Mouse (Mus musculus): ENCODE measurements around the gene Aoc2. TPM values are rescaled to one million over a fixed set of nuclear protein-coding genes. Genes with fewer than 3 reads are reported as not detected.
"Not testable (repeated sequence)": the region's sequence is repeated elsewhere in the genome, so short reads cannot be mapped to it uniquely, and the experiment has no call there.

Gene Aoc2
- polyA plus RNA-seq, 1 experiment from 2014 or later, result 1.8 TPM

DNA sequence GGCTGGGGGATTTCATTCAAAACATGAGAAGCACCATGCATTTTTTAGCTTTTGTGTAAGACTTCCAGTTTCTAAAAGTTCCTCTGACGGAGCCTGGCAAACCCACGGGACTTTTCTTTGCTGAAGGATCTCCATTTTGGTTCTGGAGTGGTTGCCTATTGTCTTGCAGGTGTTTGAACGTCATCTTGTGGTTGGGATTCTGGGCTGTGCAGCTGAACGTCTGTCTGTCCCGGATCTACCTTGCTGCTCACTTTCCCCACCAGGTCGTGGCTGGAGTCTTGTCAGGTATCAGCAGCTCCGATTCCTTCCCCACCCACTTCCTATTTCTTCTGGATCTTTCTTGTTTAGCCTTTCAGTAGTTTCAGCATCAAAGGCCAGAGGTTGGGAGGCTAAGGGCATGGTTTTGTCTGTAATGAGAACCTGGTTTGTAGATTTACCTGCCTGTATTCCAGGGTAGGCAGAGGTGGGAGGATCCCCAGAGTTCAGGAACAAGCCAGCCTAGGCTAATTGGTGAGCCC lies 49.6 kb downstream of the Aoc2 start:
- WGBS, result 69% methylated on average over 7 of the region's 7 CpGs
- Histone ChIP-seq H3K4me3 (ENCODE audit: low read depth, low read length) (no peak overlapping the region), H3K4me2 (ENCODE audit: low read length) (no peak overlapping the region), H3K4me1 (replicated peaks; ENCODE audit: control insufficient read depth, insufficient read depth, low read length) (0 out of 2 replicates have a peak, but pooled peaks cover under 1% of the 10 kb centered on the region), H3K9me3 (ENCODE audit: control insufficient read depth, low read length) (no peaks in the 10 kb centered on the region), H3K27me3 (replicated peaks; ENCODE audit: control insufficient read depth, insufficient read depth, low read length) (no peaks in the 10 kb centered on the region), H3K36me3 (ENCODE audit: control insufficient read depth, insufficient read depth, low read length) (no peaks in the 10 kb centered on the region), H3K27ac (ENCODE audit: low read depth) (no peak overlapping the region), H3K9ac (ENCODE audit: low read length) (no peak overlapping the region)
- ATAC-seq (replicated peaks; ENCODE audit: low FRiP score, low TSS enrichment, low read depth) (no peak), DNase-seq (ENCODE audit: low spot score) (no peak)

DNA sequence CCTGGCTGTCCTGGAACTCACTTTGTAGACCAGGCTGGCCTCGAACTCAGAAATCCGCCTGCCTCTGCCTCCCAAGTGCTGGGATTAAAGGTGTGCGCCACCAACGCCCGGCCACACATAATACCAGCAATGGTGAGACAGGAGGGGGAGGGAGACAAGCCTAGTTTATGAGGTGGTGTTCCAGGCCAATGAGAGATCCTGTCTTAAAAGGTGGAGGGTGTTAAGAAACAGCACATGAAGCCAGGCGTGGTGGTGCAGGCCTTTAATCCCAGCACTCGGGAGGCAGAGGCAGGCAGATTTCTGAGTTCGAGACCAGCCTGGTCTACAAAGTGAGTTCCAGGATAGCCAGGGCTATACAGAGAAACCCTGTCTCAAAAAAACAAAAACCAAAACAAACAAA lies 53.3 kb downstream of the Aoc2 start:
- H3K4me1 ChIP-seq (replicated peaks; ENCODE audit: control insufficient read depth, insufficient read depth, low read length); H3K27me3 ChIP-seq (replicated peaks; ENCODE audit: control insufficient read depth, insufficient read depth, low read length); H3K9me3 ChIP-seq (ENCODE audit: control insufficient read depth, low read length); DNase-seq (ENCODE audit: low spot score); H3K4me2 ChIP-seq (ENCODE audit: low read length); H3K36me3 ChIP-seq (ENCODE audit: control insufficient read depth, insufficient read depth, low read length); ATAC-seq (replicated peaks; ENCODE audit: low FRiP score, low TSS enrichment, low read depth); H3K4me3 ChIP-seq (ENCODE audit: low read depth, low read length); H3K9ac ChIP-seq (ENCODE audit: low read length); H3K27ac ChIP-seq (ENCODE audit: low read depth): not testable (repeated sequence)
- WGBS, result 93% methylated on average over 8 of the region's 8 CpGs

DNA sequence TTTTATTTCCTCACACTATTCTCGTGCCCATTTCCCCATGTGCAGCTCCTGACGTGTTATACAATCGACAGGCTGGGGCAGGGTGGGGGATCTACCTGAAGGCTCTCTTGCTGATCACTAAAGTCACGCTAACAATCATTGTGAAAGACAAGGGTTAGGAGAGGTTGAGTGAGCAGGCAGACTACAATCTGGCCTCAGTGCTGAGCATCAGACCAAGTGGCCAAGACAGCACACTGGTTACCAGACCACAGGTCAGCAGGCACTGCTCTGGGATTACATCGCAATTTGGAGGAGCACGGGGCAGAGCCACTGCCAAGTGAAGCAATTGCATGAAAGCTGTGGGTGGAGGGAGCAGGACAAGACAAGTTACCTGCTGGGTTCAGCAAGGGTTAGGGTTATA lies 54.1 kb downstream of the Aoc2 start:
- no peak overlapping the region for H3K4me2 ChIP-seq (ENCODE audit: low read length)
- DNase-seq (ENCODE audit: low spot score) (no peak), ATAC-seq (replicated peaks; ENCODE audit: low FRiP score, low TSS enrichment, low read depth) (no peak)
- H3K36me3 ChIP-seq (ENCODE audit: control insufficient read depth, insufficient read depth, low read length), result no peaks in the 10 kb centered on the region
- no peak overlapping the region for H3K9ac ChIP-seq (ENCODE audit: low read length)
- H3K9me3 ChIP-seq (ENCODE audit: control insufficient read depth, low read length), result no peaks in the 10 kb centered on the region
- no peaks in the 10 kb centered on the region for H3K27me3 ChIP-seq (replicated peaks; ENCODE audit: control insufficient read depth, insufficient read depth, low read length)
- 64% methylated on average over 6 of the region's 6 CpGs for WGBS
- no peak overlapping the region for H3K27ac ChIP-seq (ENCODE audit: low read depth)
- 0 out of 2 replicates have a peak, but pooled peaks cover 2% of the 10 kb centered on the region for H3K4me1 ChIP-seq (replicated peaks; ENCODE audit: control insufficient read depth, insufficient read depth, low read length)
- H3K4me3 ChIP-seq (ENCODE audit: low read depth, low read length), result no peak overlapping the region

Small RNA genes lying within 50 kb of the gene (microRNA-seq; reads per million reads assigned to microRNA genes)
- gene Gm25593, result not detected

Other genes starting within 250 kb of the Aoc2 start
- gene Hsd17b1, start 246.7 kb upstream of the Aoc2 start, polyA plus RNA-seq (2014; fragmentation: Nextera tagmentation; extraction: Ambion mirVana), result not detected in 2 replicates
- 39.7 and 45.5 TPM in 2 replicates for gene Coasy, start 242.5 kb upstream of the Aoc2 start, polyA plus RNA-seq (2014; fragmentation: Nextera tagmentation; extraction: Ambion mirVana)
- gene Mlx, start 237.8 kb upstream of the Aoc2 start, polyA plus RNA-seq (2014; fragmentation: Nextera tagmentation; extraction: Ambion mirVana), result 43.6 and 48.0 TPM in 2 replicates
- gene Psmc3ip, start 229.6 kb upstream of the Aoc2 start, polyA plus RNA-seq (2014; fragmentation: Nextera tagmentation; extraction: Ambion mirVana), result 29.1 and 38.1 TPM in 2 replicates
- gene Retreg3, start 205.2 kb upstream of the Aoc2 start, polyA plus RNA-seq (2014; fragmentation: Nextera tagmentation; extraction: Ambion mirVana), result 7.2 and 8.0 TPM in 2 replicates
- 71.2 and 73.8 TPM in 2 replicates for gene Tubg1, start 205.1 kb upstream of the Aoc2 start, polyA plus RNA-seq (2014; fragmentation: Nextera tagmentation; extraction: Ambion mirVana)
- 5.8 and 7.4 TPM in 2 replicates for gene Tubg2, start 169.2 kb upstream of the Aoc2 start, polyA plus RNA-seq (2014; fragmentation: Nextera tagmentation; extraction: Ambion mirVana)
- gene Cntnap1, start 154.5 kb upstream of the Aoc2 start, polyA plus RNA-seq (2014; fragmentation: Nextera tagmentation; extraction: Ambion mirVana), result 1.2 and 1.4 TPM in 2 replicates
- gene Plekhh3, start 153.7 kb upstream of the Aoc2 start, polyA plus RNA-seq (2014; fragmentation: Nextera tagmentation; extraction: Ambion mirVana), result 12.8 and 13.8 TPM in 2 replicates
- 0.23 TPM in 1 of 2 replicates, not detected in the other for gene Ccr10, start 149.6 kb upstream of the Aoc2 start, polyA plus RNA-seq (2014; fragmentation: Nextera tagmentation; extraction: Ambion mirVana)
- 20.2 and 21.8 TPM in 2 replicates for gene Ezh1, start 98.6 kb upstream of the Aoc2 start, polyA plus RNA-seq (2014; fragmentation: Nextera tagmentation; extraction: Ambion mirVana)
- 113 and 122 TPM in 2 replicates for gene Ramp2, start 79.0 kb upstream of the Aoc2 start, polyA plus RNA-seq (2014; fragmentation: Nextera tagmentation; extraction: Ambion mirVana)
- gene Vps25, start 71.4 kb upstream of the Aoc2 start, polyA plus RNA-seq (2014; fragmentation: Nextera tagmentation; extraction: Ambion mirVana), result 143 and 150 TPM in 2 replicates
- gene Wnk4, start 64.5 kb upstream of the Aoc2 start, polyA plus RNA-seq (2014; fragmentation: Nextera tagmentation; extraction: Ambion mirVana), result 12.6 and 14.4 TPM in 2 replicates
- 1.1 TPM in 2 replicates for gene Cntd1, start 46.1 kb upstream of the Aoc2 start, polyA plus RNA-seq (2014; fragmentation: Nextera tagmentation; extraction: Ambion mirVana)
- gene Coa3, start 45.9 kb upstream of the Aoc2 start, polyA plus RNA-seq (2014; fragmentation: Nextera tagmentation; extraction: Ambion mirVana), result 260 and 265 TPM in 2 replicates
- 141 and 155 TPM in 2 replicates for gene Becn1, start 22.8 kb upstream of the Aoc2 start, polyA plus RNA-seq (2014; fragmentation: Nextera tagmentation; extraction: Ambion mirVana)
- 112 and 118 TPM in 2 replicates for gene Psme3, start 8.8 kb upstream of the Aoc2 start, polyA plus RNA-seq (2014; fragmentation: Nextera tagmentation; extraction: Ambion mirVana)
- 1.9 and 2.3 TPM in 2 replicates for gene Aoc3, start 5.5 kb downstream of the Aoc2 start, polyA plus RNA-seq (2014; fragmentation: Nextera tagmentation; extraction: Ambion mirVana)
- gene G6pc, start 42.5 kb downstream of the Aoc2 start, polyA plus RNA-seq (2014; fragmentation: Nextera tagmentation; extraction: Ambion mirVana), result not detected in 2 replicates
- gene Aarsd1, start 92.6 kb downstream of the Aoc2 start, polyA plus RNA-seq (2014; fragmentation: Nextera tagmentation; extraction: Ambion mirVana), result 78.9 and 80.2 TPM in 2 replicates
- 8.6 and 9.6 TPM in 2 replicates for gene Gm27029, start 99.7 kb downstream of the Aoc2 start, polyA plus RNA-seq (2014; fragmentation: Nextera tagmentation; extraction: Ambion mirVana)
- 13.5 and 14.5 TPM in 2 replicates for gene Rundc1, start 100.0 kb downstream of the Aoc2 start, polyA plus RNA-seq (2014; fragmentation: Nextera tagmentation; extraction: Ambion mirVana)
- 16.3 and 17.9 TPM in 2 replicates for gene Ptges3l, start 100.3 kb downstream of the Aoc2 start, polyA plus RNA-seq (2014; fragmentation: Nextera tagmentation; extraction: Ambion mirVana)
- gene Rpl27, start 117.2 kb downstream of the Aoc2 start, polyA plus RNA-seq (2014; fragmentation: Nextera tagmentation; extraction: Ambion mirVana), result 412 and 439 TPM in 2 replicates
- gene Ifi35, start 123.3 kb downstream of the Aoc2 start, polyA plus RNA-seq (2014; fragmentation: Nextera tagmentation; extraction: Ambion mirVana), result 16.9 and 18.3 TPM in 2 replicates
- 15.9 and 16.7 TPM in 2 replicates for gene Rnd2, start 139.9 kb downstream of the Aoc2 start, polyA plus RNA-seq (2014; fragmentation: Nextera tagmentation; extraction: Ambion mirVana)
- gene Vat1, start 141.2 kb downstream of the Aoc2 start, polyA plus RNA-seq (2014; fragmentation: Nextera tagmentation; extraction: Ambion mirVana), result 50.7 and 60.0 TPM in 2 replicates
- 13.3 and 17.1 TPM in 2 replicates for gene Brca1, start 226.9 kb downstream of the Aoc2 start, polyA plus RNA-seq (2014; fragmentation: Nextera tagmentation; extraction: Ambion mirVana)
- 50.9 and 60.9 TPM in 2 replicates for gene Nbr1, start 227.1 kb downstream of the Aoc2 start, polyA plus RNA-seq (2014; fragmentation: Nextera tagmentation; extraction: Ambion mirVana)

Data from intestine, embryonic 14.5 days (tissue).